Mouse (Mus musculus) lung, adult 2 months (tissue): ENCODE results near the gene Fbxo41. TPM values are rescaled to one million over a fixed set of nuclear protein-coding genes. Genes with fewer than 3 reads are reported as not detected.

Source experiments
- DNase-seq: peaks from one replicate; pipeline ENCODE4 v3.0.0; 2022
- H3K4me1 ChIP-seq: fragments of 200-500 bp; 2 replicates; pipeline ENCODE4 v1.6.1; 2011; ENCODE audit warnings: low read length; ENCODE audit not compliant: control insufficient read depth, insufficient read depth
- H3K4me3 ChIP-seq: fragments of 200-500 bp; replicated peaks from 2 replicates; pipeline ENCODE3; 2011; ENCODE audit warnings: low read depth, mild to moderate bottlenecking, control low read depth, low read length; ENCODE audit errors: extremely low read depth
- CTCF ChIP-seq: fragments of 200-500 bp; IDR thresholded peaks from 2 replicates; pipeline ENCODE4 v1.5.1; 2011; ENCODE audit warnings: mild to moderate bottlenecking, low read length, control low read depth; ENCODE audit not compliant: insufficient read depth
- POLR2A ChIP-seq: fragments of 200-500 bp; IDR thresholded peaks from 2 replicates; pipeline ENCODE4 v1.6.1; 2011; ENCODE audit warnings: low read depth, mild to moderate bottlenecking, control low read depth, low read length, borderline replicate concordance; ENCODE audit errors: extremely low read depth
- WGBS: fragments of 180-500 bp; shearing (Covaris S2); methylation state at CpG from one replicate; pipeline ENCODE4 v1.1.7; 2018; 5-methylcytosine and 5-hydroxymethylcytosine counted together
- polyA plus RNA-seq: library from polyadenylated mRNA; depleted of rRNA; stranded (reverse); fragments of >200 nt; gene quantifications from 2 replicates; pipeline ENCODE4 v1.2.3, GENCODE M21; 2012

Fbxo41 gene
- polyA plus RNA-seq, 1 experiment: 0.09 TPM

GRCm38 (mm10) chr6:85498147-85498546, 4.6 kb downstream of the Fbxo41 start:
- TF ChIP-seq POLR2A (no peak), CTCF (no peak)
- no peak for DNase-seq
- no peaks in the 10 kb centered on the region for H3K4me1 ChIP-seq
- H3K4me3 ChIP-seq: no peak overlapping the region
- 60% methylated on average over 9 of the region's 9 CpGs for WGBS

- H3K4me1 ChIP-seq: no peaks in the 10 kb centered on the region
- TF ChIP-seq POLR2A: no peak
- TF ChIP-seq CTCF: no peak
- no peak for DNase-seq
- no peak overlapping the region for H3K4me3 ChIP-seq
Observed at GRCm38 (mm10) chr6:85496976-85497375, 5.8 kb downstream of the Fbxo41 start.

GRCm38 (mm10) chr6:85491606-85492005, 11.2 kb downstream of the Fbxo41 start:
- 88% methylated on average over 3 of the region's 3 CpGs for WGBS
- H3K4me3 ChIP-seq: no peak overlapping the region
- DNase-seq: no peak
- no peaks in the 10 kb centered on the region for H3K4me1 ChIP-seq
- TF ChIP-seq POLR2A (no peak), CTCF (no peak)

- H3K4me1 ChIP-seq: no peaks in the 10 kb centered on the region
- 85% methylated on average over 4 of the region's 4 CpGs for WGBS
- no peak for DNase-seq
- H3K4me3 ChIP-seq: no peak overlapping the region
- TF ChIP-seq POLR2A: no peak
- TF ChIP-seq CTCF: no peak
Observed at GRCm38 (mm10) chr6:85490252-85490651, 12.5 kb downstream of the Fbxo41 start.

- no peak for DNase-seq
- no peaks in the 10 kb centered on the region for H3K4me1 ChIP-seq
- TF ChIP-seq POLR2A (no peak), CTCF (no peak)
- no peak overlapping the region for H3K4me3 ChIP-seq
- WGBS: 61% methylated on average over 3 of the region's 3 CpGs
Observed at GRCm38 (mm10) chr6:85489717-85490116, 13.1 kb downstream of the Fbxo41 start.

- WGBS: 79% methylated on average over 4 of the region's 4 CpGs
- no peaks in the 10 kb centered on the region for H3K4me1 ChIP-seq
- no peak for TF ChIP-seq POLR2A
- no peak for TF ChIP-seq CTCF
- H3K4me3 ChIP-seq: no peak overlapping the region
- DNase-seq: no peak
Observed at GRCm38 (mm10) chr6:85488510-85488909, 14.3 kb downstream of the Fbxo41 start.

- no peaks in the 10 kb centered on the region for H3K4me1 ChIP-seq
- no peak overlapping the region for H3K4me3 ChIP-seq
- TF ChIP-seq POLR2A (no peak), CTCF (no peak)
- 71% methylated on average over 2 of the region's 2 CpGs for WGBS
- DNase-seq: no peak
Observed at GRCm38 (mm10) chr6:85485738-85486137, 17.1 kb downstream of the Fbxo41 start.

- TF ChIP-seq POLR2A (no peak), CTCF (no peak)
- Histone ChIP-seq H3K4me1 (no peaks in the 10 kb centered on the region), H3K4me3 (no peak overlapping the region)
- DNase-seq: no peak
- WGBS: 5% methylated on average over 92 of the region's 92 CpGs
Observed at GRCm38 (mm10) chr6:85483843-85484721, 18.7 kb downstream of the Fbxo41 start.

GRCm38 (mm10) chr6:85480685-85481084, 22.1 kb downstream of the Fbxo41 start:
- no peak overlapping the region for H3K4me3 ChIP-seq
- no peaks in the 10 kb centered on the region for H3K4me1 ChIP-seq
- no peak for TF ChIP-seq CTCF
- TF ChIP-seq POLR2A: no peak
- DNase-seq: no peak
- 57% methylated on average over 16 of the region's 16 CpGs for WGBS

- no peaks in the 10 kb centered on the region for H3K4me1 ChIP-seq
- no peak for TF ChIP-seq CTCF
- no peak for TF ChIP-seq POLR2A
- DNase-seq: no peak
- no peak overlapping the region for H3K4me3 ChIP-seq
- WGBS: 81% methylated on average over 5 of the region's 5 CpGs
Observed at GRCm38 (mm10) chr6:85479979-85480378, 22.8 kb downstream of the Fbxo41 start.
